ENCODE assay signal across 8 mouse cellular contexts in genomic region chr11:46437459-46438000, GRCm38 (mm10). TPM values are rescaled to one million over a fixed set of nuclear protein-coding genes. Genes with fewer than 3 reads are reported as not detected.
A peak's percentile ranks its signal among the peaks of the same experiment; 100 is the strongest.
DNase-seq lines count a peak whose midpoint lies in the region; ATAC-seq and TF ChIP-seq lines count a peak whose summit lies in the region.

No protein-coding gene starts in this region.

- H3K27ac ChIP-seq in kidney, adult 2 months (ENCODE audit: insufficient read depth, low read depth, low read length) = peak overlapping the region; percentile 90; the same call in 1 of the 2 replicates
- H3K27ac ChIP-seq in embryonic facial prominence, embryonic 15.5 days (replicated peaks) = peak overlapping the region; percentile 94; the same call in 1 of the 2 replicates
- H3K27ac ChIP-seq in intestine, embryonic 14.5 days (ENCODE audit: low read depth) = peak overlapping the region; percentile 85
- peak overlapping the region; percentile 88; the same call in 1 of the 2 replicates for H3K27ac ChIP-seq in midbrain, embryonic 13.5 days

- H3K9me3 ChIP-seq in embryonic facial prominence, embryonic 15.5 days (replicated peaks) = no peaks in the 10 kb centered on the region
- no peaks in the 10 kb centered on the region for H3K9me3 ChIP-seq in intestine, embryonic 14.5 days (ENCODE audit: control insufficient read depth, low read length)
- no peaks in the 10 kb centered on the region for H3K9me3 ChIP-seq in midbrain, embryonic 13.5 days

- no peaks in the 10 kb centered on the region for H3K27me3 ChIP-seq in kidney, adult 2 months (replicated peaks; ENCODE audit: control insufficient read depth, insufficient read depth, low read length)
- no peaks in the 10 kb centered on the region for H3K27me3 ChIP-seq in embryonic facial prominence, embryonic 15.5 days
- H3K27me3 ChIP-seq in intestine, embryonic 14.5 days (replicated peaks; ENCODE audit: control insufficient read depth, insufficient read depth, low read length) = no peaks in the 10 kb centered on the region
- no peaks in the 10 kb centered on the region for H3K27me3 ChIP-seq in midbrain, embryonic 13.5 days

- H3K9ac ChIP-seq in embryonic facial prominence, embryonic 15.5 days = peak overlapping the region; percentile 92
- H3K9ac ChIP-seq in intestine, embryonic 14.5 days (ENCODE audit: low read length) = peak overlapping the region; percentile 92
- peak overlapping the region; percentile 94 for H3K9ac ChIP-seq in midbrain, embryonic 13.5 days (replicated peaks)

- TF ChIP-seq CTCF in kidney, adult 2 months (conservative IDR thresholded peaks at IDR 0.05; ENCODE audit: insufficient read depth, insufficient read length, low read depth, low read length) = no peak

- WGBS in kidney, adult 2 months = 1% methylated on average over 23 of the region's 23 CpGs
- WGBS in embryonic facial prominence, embryonic 15.5 days = 1% methylated on average over 23 of the region's 23 CpGs
- 2% methylated on average over 23 of the region's 23 CpGs for WGBS in intestine, embryonic 14.5 days
- 1% methylated on average over 23 of the region's 23 CpGs for WGBS in midbrain, embryonic 13.5 days

- TF ChIP-seq POLR2A in kidney, adult 2 months (IDR thresholded peaks at IDR 0.05; ENCODE audit: low read depth, low read length) = no peak

- no peaks in the 10 kb centered on the region for H3K4me1 ChIP-seq in kidney, adult 2 months (ENCODE audit: control insufficient read depth, insufficient read depth, low read length)
- H3K4me1 ChIP-seq in embryonic facial prominence, embryonic 15.5 days = peaks cover 7% of the 10 kb centered on the region; the same call in 1 of the 2 replicates
- H3K4me1 ChIP-seq in intestine, embryonic 14.5 days (replicated peaks; ENCODE audit: control insufficient read depth, insufficient read depth, low read length) = peaks cover 4% of the 10 kb centered on the region
- peaks cover 17% of the 10 kb centered on the region for H3K4me1 ChIP-seq in midbrain, embryonic 13.5 days (replicated peaks)

- 0 out of 2 replicates have a peak, but pooled peaks cover 1% of the 10 kb centered on the region for H3K36me3 ChIP-seq in kidney, adult 2 months (ENCODE audit: control insufficient read depth, insufficient read depth, low read length)
- H3K36me3 ChIP-seq in embryonic facial prominence, embryonic 15.5 days = peaks cover 14% of the 10 kb centered on the region
- H3K36me3 ChIP-seq in intestine, embryonic 14.5 days (ENCODE audit: control insufficient read depth, insufficient read depth, low read length) = peaks cover 38% of the 10 kb centered on the region; the same call in 1 of the 2 replicates
- peaks cover 18% of the 10 kb centered on the region for H3K36me3 ChIP-seq in midbrain, embryonic 13.5 days

- no peak for DNase-seq in kidney, adult 2 months
- DNase-seq in kidney, postnatal 25 days = no peak
- peak; percentile 60 for DNase-seq in MN1 (ENCODE audit: low spot score)
- DNase-seq in intestine, embryonic 14.5 days (ENCODE audit: low spot score) = peak; percentile 77
- DNase-seq in thymus, postnatal 14 days = peak; percentile 45
- no peak for DNase-seq in left cerebral cortex, adult 9 months (ENCODE audit: low spot score in 2 of 2)

- no peak for ATAC-seq in embryonic facial prominence, embryonic 15.5 days (ENCODE audit: insufficient number of reproducible peaks, low FRiP score, low TSS enrichment, low read depth)
- ATAC-seq in intestine, embryonic 14.5 days (replicated peaks; ENCODE audit: low FRiP score, low TSS enrichment, low read depth) = peak; percentile 7; the same call in 1 of the 2 replicates
- no peak; the same call in 1 of the 2 replicates for ATAC-seq in midbrain, embryonic 13.5 days

- H3K4me3 ChIP-seq in kidney, adult 2 months (ENCODE audit: insufficient read depth, low read depth, low read length) = peak overlapping the region; percentile 91
- H3K4me3 ChIP-seq in embryonic facial prominence, embryonic 15.5 days (replicated peaks) = peak overlapping the region; percentile 72
- H3K4me3 ChIP-seq in intestine, embryonic 14.5 days (ENCODE audit: low read depth, low read length) = peak overlapping the region; percentile 95
- peak overlapping the region; percentile 96 for H3K4me3 ChIP-seq in midbrain, embryonic 13.5 days (replicated peaks)

- peak overlapping the region; percentile 73 for H3K4me2 ChIP-seq in embryonic facial prominence, embryonic 15.5 days (replicated peaks)
- H3K4me2 ChIP-seq in intestine, embryonic 14.5 days (ENCODE audit: low read length) = peak overlapping the region; percentile 90
- H3K4me2 ChIP-seq in midbrain, embryonic 13.5 days (replicated peaks) = peak overlapping the region; percentile 91

RNA-seq across cellular contexts. Expression of gene Med7, which starts 0.8 kb away (rescaled TPM):
- 15.1 and 16.5 TPM in 2 replicates for polyA plus RNA-seq in kidney, adult 2 months (2012; rRNA removed)
- polyA plus RNA-seq in embryonic facial prominence, embryonic 15.5 days (2015; fragmentation: Nextera tagmentation; extraction: Ambion mirVana) = 68.6 and 69.4 TPM in 2 replicates
- 64.7 and 66.6 TPM in 2 replicates for polyA plus RNA-seq in intestine, embryonic 14.5 days (2014; fragmentation: Nextera tagmentation; extraction: Ambion mirVana)
- polyA plus RNA-seq in midbrain, embryonic 13.5 days (2015; fragmentation: Nextera tagmentation; extraction: Ambion mirVana) = 81.3 and 83.7 TPM in 2 replicates

RNA-seq across cellular contexts. Expression of gene Havcr2, which starts 17.2 kb away (rescaled TPM):
- 0.19 and 0.25 TPM in 2 replicates for polyA plus RNA-seq in kidney, adult 2 months (2012; rRNA removed)
- polyA plus RNA-seq in embryonic facial prominence, embryonic 15.5 days (2015; fragmentation: Nextera tagmentation; extraction: Ambion mirVana) = 0.21 TPM in 2 replicates
- polyA plus RNA-seq in intestine, embryonic 14.5 days (2014; fragmentation: Nextera tagmentation; extraction: Ambion mirVana) = 0.07 and 0.23 TPM in 2 replicates
- polyA plus RNA-seq in midbrain, embryonic 13.5 days (2015; fragmentation: Nextera tagmentation; extraction: Ambion mirVana) = 0.08 and 0.11 TPM in 2 replicates

RNA-seq across cellular contexts. Expression of gene Fam71b, which starts 41.2 kb away (rescaled TPM):
- polyA plus RNA-seq in kidney, adult 2 months (2012; rRNA removed) = 0.10 and 0.38 TPM in 2 replicates
- polyA plus RNA-seq in embryonic facial prominence, embryonic 15.5 days (2015; fragmentation: Nextera tagmentation; extraction: Ambion mirVana) = not detected in 2 replicates
- polyA plus RNA-seq in intestine, embryonic 14.5 days (2014; fragmentation: Nextera tagmentation; extraction: Ambion mirVana) = not detected in 2 replicates
- not detected in 2 replicates for polyA plus RNA-seq in midbrain, embryonic 13.5 days (2015; fragmentation: Nextera tagmentation; extraction: Ambion mirVana)

RNA-seq across cellular contexts. Expression of gene Itk, which starts 48.2 kb away (rescaled TPM):
- polyA plus RNA-seq in kidney, adult 2 months (2012; rRNA removed) = 0.16 and 1.8 TPM in 2 replicates
- polyA plus RNA-seq in embryonic facial prominence, embryonic 15.5 days (2015; fragmentation: Nextera tagmentation; extraction: Ambion mirVana) = 0.21 and 0.33 TPM in 2 replicates
- 0.30 and 0.39 TPM in 2 replicates for polyA plus RNA-seq in intestine, embryonic 14.5 days (2014; fragmentation: Nextera tagmentation; extraction: Ambion mirVana)
- polyA plus RNA-seq in midbrain, embryonic 13.5 days (2015; fragmentation: Nextera tagmentation; extraction: Ambion mirVana) = not detected in 2 replicates

Comparison
In these comparisons a context has a peak if more than half of its experiments do, and no peak if none do; other contexts are left out.
1. DNase-seq: peak in MN1 (single experiment), intestine, embryonic 14.5 days (single experiment) and thymus, postnatal 14 days (single experiment); none in kidney, adult 2 months (single experiment), kidney, postnatal 25 days (0 of 2) and left cerebral cortex, adult 9 months (0 of 2).
2. Peak in every context shown above with its lines, with median percentiles within 50 percentile points of each other: H3K27ac ChIP-seq, H3K4me3 ChIP-seq, H3K4me2 ChIP-seq and H3K9ac ChIP-seq.